Mouse (Mus musculus): ENCODE data around the gene Ncs1.

GRCm38 (mm10) chr2:31297602-31298268 is 52.1 kb downstream of the Ncs1 start:
- TF ChIP-seq POLR2A (IDR thresholded peaks at IDR 0.05; ENCODE audit: control insufficient read depth, extremely low read depth, insufficient read depth, low read length, poor library complexity) (no peak), CTCF (IDR thresholded peaks at IDR 0.05; ENCODE audit: borderline replicate concordance, control insufficient read depth, extremely low read depth, insufficient read depth, low read length, poor library complexity) (no peak)

Measured in thymus, adult 2 months (tissue).